Mouse (Mus musculus): ENCODE measurements around the gene Il13ra2.
"Not testable (repeated sequence)": the region's sequence is repeated elsewhere in the genome, so short reads cannot be mapped to it uniquely, and the experiment has no call there.

DNA sequence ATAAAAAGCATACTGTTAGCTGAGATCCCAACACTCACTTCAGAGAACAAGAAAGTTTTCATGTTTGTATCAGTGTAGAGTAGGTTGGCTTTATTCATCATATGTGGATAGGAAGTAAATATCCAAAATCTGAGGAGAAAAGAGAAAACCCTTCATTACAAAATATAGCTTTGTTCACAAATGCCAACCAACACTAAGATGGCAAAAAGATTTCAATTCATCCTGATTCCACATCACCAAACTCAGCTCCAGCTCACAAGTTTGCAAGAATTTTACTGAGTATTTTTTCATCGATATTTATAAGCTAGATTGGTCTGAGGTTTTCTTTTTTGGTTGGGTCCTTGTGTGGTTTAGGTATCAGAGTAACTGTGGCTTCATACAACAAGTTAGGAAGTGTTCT lies 24.6 kb upstream of the Il13ra2 start, which contains the start of gene Vmn1r239-ps:
- not testable (repeated sequence) for TF ChIP-seq MAFK (IDR thresholded peaks at IDR 0.05; ENCODE audit: insufficient read depth, low read depth, low read length); ZNF384 (IDR thresholded peaks at IDR 0.05; ENCODE audit: low read depth, low read length); CHD2 (IDR thresholded peaks at IDR 0.05; ENCODE audit: low read depth, low read length)
